Mouse (Mus musculus) limb, embryonic 15.5 days (tissue): ENCODE measurements around the gene Gm49387. TPM values are rescaled to one million over a fixed set of nuclear protein-coding genes. Genes with fewer than 3 reads are reported as not detected.

Experiments used
- ATAC-seq: fragments of 200-750 bp; cut with Nextera tagmentation; 2 replicates; pipeline ENCODE4 v1.8.0; 2017; ENCODE audit warnings: low read depth, moderate TSS enrichment; ENCODE audit not compliant: insufficient number of reproducible peaks, low FRiP score, low TSS enrichment
- H3K27ac ChIP-seq: fragments of 300-500 bp; sonication (generic); 2 replicates; pipeline ENCODE4 v1.5.1; 2015; ENCODE audit warnings: moderate library complexity, mild to moderate bottlenecking, inconsistent platforms
- H3K27me3 ChIP-seq: fragments of 300-500 bp; sonication (generic); 2 replicates; pipeline ENCODE4 v1.6.1; 2015; ENCODE audit warnings: inconsistent platforms
- H3K36me3 ChIP-seq: fragments of 300-500 bp; sonication (generic); 2 replicates; pipeline ENCODE4 v1.6.1; 2015; ENCODE audit warnings: inconsistent platforms
- H3K4me1 ChIP-seq: fragments of 300-500 bp; sonication (generic); 2 replicates; pipeline ENCODE4 v1.6.1; 2015; ENCODE audit warnings: inconsistent platforms
- H3K4me2 ChIP-seq: fragments of 300-500 bp; sonication (generic); 2 replicates; pipeline ENCODE4 v1.6.1; 2015; ENCODE audit warnings: mild to moderate bottlenecking, inconsistent platforms
- H3K4me3 ChIP-seq: fragments of 300-500 bp; sonication (generic); 2 replicates; pipeline ENCODE4 v1.5.1; 2015; ENCODE audit warnings: mild to moderate bottlenecking, inconsistent platforms
- H3K9ac ChIP-seq: fragments of 300-500 bp; sonication (generic); 2 replicates; pipeline ENCODE4 v1.6.1; 2015; ENCODE audit warnings: inconsistent platforms
- H3K9me3 ChIP-seq: fragments of 300-500 bp; sonication (generic); 2 replicates; pipeline ENCODE4 v1.6.1; 2016; ENCODE audit warnings: inconsistent platforms
- WGBS: fragments of 180-500 bp; shearing (Covaris S2); methylation state at CpG from one replicate; pipeline ENCODE4 v1.1.7; 2015; 5-methylcytosine and 5-hydroxymethylcytosine counted together
- polyA plus RNA-seq: library from polyadenylated mRNA; unstranded; fragments of >200 nt; fragmentation: Nextera tagmentation; extraction: Ambion mirVana; gene quantifications from 2 replicates; pipeline ENCODE4 v1.2.1, GENCODE M21; 2015

Gm49387 gene
- polyA plus RNA-seq, 1 experiment from 2014 or later = 0.97 TPM

DNA sequence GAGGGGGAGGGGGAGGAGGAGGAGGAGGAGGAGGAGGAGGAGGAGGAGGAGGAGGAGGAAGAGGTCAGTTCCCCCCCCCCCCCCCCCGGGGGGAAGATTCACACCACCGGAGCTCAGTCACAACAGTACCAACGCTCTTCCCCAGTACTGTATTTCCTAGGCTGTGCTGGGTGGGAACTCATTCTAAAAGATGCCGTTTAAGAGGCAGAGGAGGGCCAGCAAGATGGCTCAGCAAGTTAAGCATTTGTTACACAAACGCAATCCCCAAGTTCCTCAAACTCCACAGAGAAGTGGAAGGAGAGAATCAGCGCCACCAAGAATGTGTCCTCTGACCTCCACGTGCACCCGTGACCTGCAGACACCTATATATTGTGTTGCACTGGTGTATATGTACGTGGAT, 57.6 kb downstream of the Gm49387 start:
- H3K36me3 ChIP-seq = no peaks in the 10 kb centered on the region
- H3K4me2 ChIP-seq = no peak overlapping the region
- no peaks in the 10 kb centered on the region for H3K9me3 ChIP-seq
- H3K27me3 ChIP-seq = no peaks in the 10 kb centered on the region
- H3K9ac ChIP-seq = no peak overlapping the region
- H3K4me1 ChIP-seq = no peaks in the 10 kb centered on the region
- ATAC-seq = no peak
- no peak overlapping the region for H3K4me3 ChIP-seq
- no peak overlapping the region for H3K27ac ChIP-seq
- WGBS = 82% methylated on average over 8 of the region's 9 CpGs

- Histone ChIP-seq H3K4me2 (no peak overlapping the region), H3K27ac (no peak overlapping the region), H3K4me1 (peaks cover 14% of the 10 kb centered on the region), H3K9me3 (no peaks in the 10 kb centered on the region), H3K27me3 (no peaks in the 10 kb centered on the region), H3K36me3 (no peaks in the 10 kb centered on the region), H3K4me3 (no peak overlapping the region), H3K9ac (no peak overlapping the region)
- 27% methylated on average over 9 of the region's 9 CpGs for WGBS
- no peak for ATAC-seq
Measured at GRCm38 (mm10) chr14:31577966-31578735, 62.5 kb downstream of the Gm49387 start.

GRCm38 (mm10) chr14:31576846-31577697, 63.6 kb downstream of the Gm49387 start:
- no peak overlapping the region for H3K4me3 ChIP-seq
- H3K27me3 ChIP-seq = no peaks in the 10 kb centered on the region
- no peak overlapping the region for H3K4me2 ChIP-seq
- peaks cover 14% of the 10 kb centered on the region for H3K4me1 ChIP-seq
- no peaks in the 10 kb centered on the region for H3K36me3 ChIP-seq
- WGBS = 38% methylated on average over 10 of the region's 10 CpGs
- H3K9ac ChIP-seq = no peak overlapping the region
- H3K9me3 ChIP-seq = no peaks in the 10 kb centered on the region
- no peak for ATAC-seq
- H3K27ac ChIP-seq = no peak overlapping the region; the same call in 1 of the 2 replicates

DNA sequence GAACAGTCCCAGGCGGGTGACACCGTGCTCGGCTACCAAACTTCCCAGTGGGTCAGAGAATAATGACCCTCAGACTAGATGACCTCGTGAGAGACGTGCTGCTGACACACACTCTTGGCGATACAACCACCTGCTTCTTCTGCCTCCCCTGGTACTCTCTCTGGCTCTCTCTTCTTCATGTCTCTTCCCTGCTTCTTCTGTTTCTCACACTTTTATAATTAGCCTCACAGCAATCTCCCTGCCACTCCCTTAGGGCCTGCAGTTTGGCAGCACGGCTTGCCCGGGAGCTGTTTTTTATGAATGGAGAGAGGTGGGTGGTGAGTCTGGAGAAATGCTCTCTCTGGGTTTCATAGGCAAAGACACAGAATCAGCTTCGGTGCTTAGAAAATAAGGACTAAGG, 64.8 kb downstream of the Gm49387 start:
- Histone ChIP-seq H3K27ac (no peak overlapping the region), H3K4me1 (peaks cover 14% of the 10 kb centered on the region), H3K9ac (no peak overlapping the region), H3K27me3 (no peaks in the 10 kb centered on the region), H3K4me3 (no peak overlapping the region), H3K9me3 (no peaks in the 10 kb centered on the region), H3K4me2 (no peak overlapping the region), H3K36me3 (no peaks in the 10 kb centered on the region)
- WGBS = 56% methylated on average over 9 of the region's 9 CpGs
- ATAC-seq = no peak

- WGBS = 89% methylated on average over 18 of the region's 18 CpGs
- H3K27me3 ChIP-seq = no peaks in the 10 kb centered on the region
- H3K27ac ChIP-seq = no peak overlapping the region
- H3K9me3 ChIP-seq = no peaks in the 10 kb centered on the region
- ATAC-seq = no peak; the same call in 1 of the 2 replicates
- H3K4me2 ChIP-seq = no peak overlapping the region
- no peaks in the 10 kb centered on the region for H3K36me3 ChIP-seq
- no peak overlapping the region for H3K9ac ChIP-seq
- H3K4me3 ChIP-seq = no peak overlapping the region
- peaks cover 14% of the 10 kb centered on the region for H3K4me1 ChIP-seq
Measured at GRCm38 (mm10) chr14:31574903-31575665, 65.6 kb downstream of the Gm49387 start.

DNA sequence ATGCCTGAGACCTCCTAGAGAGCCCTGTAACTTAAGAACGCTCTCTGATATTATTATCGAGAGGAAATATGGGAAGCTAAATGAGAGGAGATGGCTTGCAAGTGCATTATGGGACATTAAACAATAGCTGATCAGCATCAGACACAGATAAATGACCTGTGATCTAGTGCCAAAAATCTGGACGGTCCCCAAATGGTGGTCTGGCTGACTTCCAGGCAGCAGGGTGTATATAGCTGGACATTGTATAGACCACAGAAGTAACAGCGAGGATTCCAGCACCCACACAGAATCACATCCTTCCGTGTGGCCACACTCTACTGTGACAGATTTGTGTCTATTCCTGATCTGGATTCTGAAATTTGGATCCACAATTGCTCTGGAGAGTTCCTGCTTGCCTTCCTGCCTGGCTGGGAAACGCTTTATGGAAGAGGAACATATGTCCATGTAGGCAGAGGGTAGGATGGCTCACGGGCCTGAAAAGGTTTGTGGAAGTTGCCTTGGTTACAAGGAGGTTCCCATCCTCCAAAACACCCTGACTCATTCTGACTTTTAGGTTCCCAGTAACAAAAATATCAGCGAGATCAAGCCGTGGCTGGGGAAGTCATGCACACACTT, 68.0 kb downstream of the Gm49387 start:
- Histone ChIP-seq H3K9ac (no peak overlapping the region), H3K27me3 (no peaks in the 10 kb centered on the region), H3K9me3 (no peaks in the 10 kb centered on the region), H3K4me2 (no peak overlapping the region), H3K4me3 (no peak overlapping the region), H3K27ac (no peak overlapping the region), H3K36me3 (no peaks in the 10 kb centered on the region), H3K4me1 (peaks cover 21% of the 10 kb centered on the region)
- WGBS = 67% methylated on average over 9 of the region's 9 CpGs
- ATAC-seq = no peak

DNA sequence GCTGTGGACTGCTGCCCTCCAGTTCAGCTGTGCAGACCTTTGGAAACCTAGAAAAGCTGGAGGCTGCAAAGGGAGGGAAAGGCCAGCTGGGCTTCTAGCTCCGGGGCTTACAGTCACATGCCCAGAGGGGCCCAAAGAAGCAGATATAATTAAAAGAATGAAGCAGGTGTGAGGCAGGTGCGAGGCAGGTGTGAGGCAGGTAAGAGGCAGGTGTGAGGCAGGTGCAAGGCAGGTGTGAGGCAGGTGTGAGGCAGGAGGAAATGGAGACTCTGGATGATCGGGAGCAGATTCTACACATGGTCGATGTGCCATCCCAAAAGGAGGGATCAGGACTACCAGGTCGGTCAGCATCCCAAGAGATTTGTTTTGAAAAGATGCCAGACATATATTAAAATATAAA, 69.3 kb downstream of the Gm49387 start:
- Histone ChIP-seq H3K4me3 (no peak overlapping the region), H3K9ac (no peak overlapping the region), H3K27me3 (no peaks in the 10 kb centered on the region), H3K27ac (no peak overlapping the region), H3K9me3 (no peaks in the 10 kb centered on the region), H3K4me1 (peaks cover 10% of the 10 kb centered on the region), H3K4me2 (no peak overlapping the region), H3K36me3 (no peaks in the 10 kb centered on the region)
- ATAC-seq = no peak
- 72% methylated on average over 5 of the region's 5 CpGs for WGBS

GRCm38 (mm10) chr14:31570131-31570951, 70.3 kb downstream of the Gm49387 start:
- H3K4me2 ChIP-seq = no peak overlapping the region
- H3K4me3 ChIP-seq = no peak overlapping the region
- H3K27me3 ChIP-seq = no peaks in the 10 kb centered on the region
- WGBS = 61% methylated on average over 6 of the region's 6 CpGs
- H3K27ac ChIP-seq = no peak overlapping the region
- H3K36me3 ChIP-seq = no peaks in the 10 kb centered on the region
- peaks cover 10% of the 10 kb centered on the region for H3K4me1 ChIP-seq
- no peak overlapping the region for H3K9ac ChIP-seq
- no peak for ATAC-seq
- no peaks in the 10 kb centered on the region for H3K9me3 ChIP-seq

GRCm38 (mm10) chr14:31569151-31569631, 71.5 kb downstream of the Gm49387 start:
- H3K27ac ChIP-seq = no peak overlapping the region
- no peaks in the 10 kb centered on the region for H3K27me3 ChIP-seq
- no peaks in the 10 kb centered on the region for H3K9me3 ChIP-seq
- no peaks in the 10 kb centered on the region for H3K36me3 ChIP-seq
- H3K9ac ChIP-seq = no peak overlapping the region
- H3K4me1 ChIP-seq = peaks cover 20% of the 10 kb centered on the region
- 46% methylated on average over 7 of the region's 7 CpGs for WGBS
- H3K4me3 ChIP-seq = no peak overlapping the region
- peak; percentile 61; the same call in 1 of the 2 replicates for ATAC-seq
- no peak overlapping the region for H3K4me2 ChIP-seq

DNA sequence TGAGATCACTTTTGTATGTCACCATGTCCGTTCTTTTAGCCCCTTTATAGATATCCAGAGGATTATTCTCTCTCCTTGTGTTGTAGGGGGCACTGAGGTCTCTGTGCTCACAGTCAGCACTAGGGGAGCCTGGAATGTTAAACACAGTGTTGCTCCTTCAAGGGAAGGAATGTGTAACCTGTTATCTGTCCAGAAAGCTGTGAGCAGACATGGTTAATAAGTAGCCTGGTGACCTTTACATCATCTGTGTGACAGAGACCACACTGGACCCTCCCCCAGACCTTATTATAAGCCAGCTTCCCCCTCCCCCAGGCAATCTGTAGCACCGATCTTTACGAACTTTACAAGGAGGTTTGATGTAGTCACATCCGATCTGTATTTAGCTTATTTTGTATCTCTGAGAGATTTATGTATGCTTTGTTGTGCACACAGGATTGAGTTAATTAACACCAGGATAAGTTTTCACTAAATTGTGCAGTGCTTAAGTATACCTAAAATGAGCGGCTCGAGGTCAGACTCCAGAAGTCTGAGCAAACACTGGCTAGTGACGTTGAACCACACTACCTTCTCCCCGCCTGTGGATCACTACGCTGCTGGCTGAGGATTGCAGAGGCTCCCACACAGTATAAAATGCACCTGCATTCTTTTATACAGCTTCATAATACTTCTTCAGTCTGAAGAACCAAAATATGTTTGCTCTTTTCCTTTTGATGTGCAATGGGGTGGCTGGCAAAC, 75.0 kb downstream of the Gm49387 start:
- Histone ChIP-seq H3K27ac (peak overlapping the region; percentile 57; the same call in 1 of the 2 replicates), H3K4me3 (no peak overlapping the region), H3K9me3 (no peaks in the 10 kb centered on the region), H3K9ac (no peak overlapping the region), H3K4me1 (peaks cover 20% of the 10 kb centered on the region), H3K36me3 (no peaks in the 10 kb centered on the region), H3K27me3 (no peaks in the 10 kb centered on the region), H3K4me2 (no peak overlapping the region)
- WGBS = 42% methylated on average over 9 of the region's 9 CpGs
- no peak for ATAC-seq
